Mouse (Mus musculus) liver, postnatal 0 days (tissue): ENCODE results near the gene Ttc28. TPM values are rescaled to one million over a fixed set of nuclear protein-coding genes. Genes with fewer than 3 reads are reported as not detected.
A peak's percentile ranks its signal among the peaks of the same experiment; 100 is the strongest.

Experiments used
- ATAC-seq: fragments of 200-750 bp; cut with Nextera tagmentation; 2 replicates; pipeline ENCODE4 v1.8.0; 2017; ENCODE audit warnings: mild to moderate bottlenecking, moderate library complexity
- DNase-seq: peaks from one replicate; pipeline ENCODE4 v3.0.0-alpha.2; 2016
- H3K27ac ChIP-seq: fragments of 300-500 bp; sonication (generic); 2 replicates; pipeline ENCODE4 v1.5.1; 2014; ENCODE audit warnings: antibody characterized with exemption, moderate library complexity, mild to moderate bottlenecking, low read depth
- H3K27me3 ChIP-seq: fragments of 300-500 bp; sonication (generic); 2 replicates; pipeline ENCODE4 v1.6.1; 2014; ENCODE audit warnings: low read length, control low read depth, mixed read lengths; ENCODE audit not compliant: insufficient read depth
- H3K36me3 ChIP-seq: fragments of 300-500 bp; sonication (generic); replicated peaks from 2 replicates; pipeline ENCODE4 v1.6.1; 2014; ENCODE audit warnings: mild to moderate bottlenecking, control low read depth, low read length, moderate library complexity, mixed read lengths; ENCODE audit not compliant: insufficient read depth
- H3K4me1 ChIP-seq: fragments of 300-500 bp; sonication (generic); 2 replicates; pipeline ENCODE4 v1.6.1; 2014; ENCODE audit warnings: antibody characterized with exemption, mild to moderate bottlenecking, control low read depth; ENCODE audit not compliant: insufficient read depth
- H3K4me2 ChIP-seq: fragments of 300-500 bp; sonication (generic); 2 replicates; pipeline ENCODE4 v1.6.1; 2014; ENCODE audit warnings: low read depth, mild to moderate bottlenecking, low read length, moderate library complexity, mixed read lengths
- H3K4me3 ChIP-seq: fragments of 300-500 bp; sonication (generic); 2 replicates; pipeline ENCODE4 v1.5.1; 2014; ENCODE audit warnings: low read depth, low read length
- H3K9ac ChIP-seq: fragments of 300-500 bp; sonication (generic); replicated peaks from 2 replicates; pipeline ENCODE4 v1.6.1; 2014; ENCODE audit warnings: mild to moderate bottlenecking, moderate library complexity
- H3K9me3 ChIP-seq: fragments of 300-500 bp; sonication (generic); 2 replicates; pipeline ENCODE4 v1.6.1; 2016; ENCODE audit warnings: mild to moderate bottlenecking, control low read depth, low read length, mixed read lengths
- CTCF ChIP-seq: sonication (generic); IDR thresholded peaks from 2 replicates; pipeline ENCODE4 v1.5.1; 2016; ENCODE audit warnings: antibody characterized with exemption, low read depth
- EP300 ChIP-seq: IDR thresholded peaks from 2 replicates; pipeline ENCODE4 v1.6.1; 2016; ENCODE audit warnings: antibody characterized with exemption, low read depth, mild to moderate bottlenecking
- WGBS: fragments of 180-500 bp; shearing (Covaris S2); extraction: QIAGEN DNeasy Blood & Tissue Kit; methylation state at CpG from one replicate; pipeline ENCODE4 v1.1.7; 2014; ENCODE audit not compliant: insufficient replicate concordance; 5-methylcytosine and 5-hydroxymethylcytosine counted together
- polyA plus RNA-seq: library from polyadenylated mRNA; unstranded; fragments of >200 nt; fragmentation: Nextera tagmentation; extraction: Ambion mirVana; gene quantifications from 2 replicates; pipeline ENCODE4 v1.2.1, GENCODE M21; 2015

Gene Ttc28
- polyA plus RNA-seq, 1 experiment from 2014 or later = 0.73 TPM

- Histone ChIP-seq H3K4me2 (no peak overlapping the region), H3K9me3 (no peaks in the 10 kb centered on the region), H3K27ac (no peak overlapping the region), H3K36me3 (no peaks in the 10 kb centered on the region), H3K4me3 (no peak overlapping the region), H3K27me3 (no peaks in the 10 kb centered on the region), H3K4me1 (peaks cover 5% of the 10 kb centered on the region; the same call in 1 of the 2 replicates), H3K9ac (no peak overlapping the region)
- WGBS = 67% methylated on average over 3 of the region's 3 CpGs
- ATAC-seq (no peak), DNase-seq (no peak)
- TF ChIP-seq EP300 (no peak), CTCF (no peak)
These were observed 183.6 kb downstream of the Ttc28 start for GRCm38 (mm10) chr5:111063155-111063554.

GRCm38 (mm10) chr5:111063991-111064390 lies 184.4 kb downstream of the Ttc28 start:
- DNase-seq = no peak
- Histone ChIP-seq H3K27me3 (no peaks in the 10 kb centered on the region), H3K36me3 (no peaks in the 10 kb centered on the region), H3K9ac (no peak overlapping the region), H3K27ac (no peak overlapping the region), H3K4me3 (no peak overlapping the region), H3K4me2 (no peak overlapping the region), H3K4me1 (peaks cover 5% of the 10 kb centered on the region; the same call in 1 of the 2 replicates), H3K9me3 (no peaks in the 10 kb centered on the region)
- no peak for ATAC-seq
- TF ChIP-seq EP300 = no peak
- no peak for TF ChIP-seq CTCF
- 71% methylated on average over 3 of the region's 3 CpGs for WGBS

GRCm38 (mm10) chr5:111065770-111066169 lies 186.2 kb downstream of the Ttc28 start:
- Histone ChIP-seq H3K27me3 (no peaks in the 10 kb centered on the region), H3K9ac (no peak overlapping the region), H3K4me2 (no peak overlapping the region), H3K4me3 (no peak overlapping the region), H3K9me3 (no peaks in the 10 kb centered on the region), H3K27ac (no peak overlapping the region), H3K4me1 (peaks cover 5% of the 10 kb centered on the region; the same call in 1 of the 2 replicates), H3K36me3 (no peaks in the 10 kb centered on the region)
- 0 out of 2 replicates have a peak, but pooled peaks have one; percentile 26 for TF ChIP-seq EP300
- no peak for TF ChIP-seq CTCF
- WGBS = 69% methylated on average over 4 of the region's 4 CpGs
- no peak for ATAC-seq
- DNase-seq = no peak

GRCm38 (mm10) chr5:111069503-111069902 lies 189.9 kb downstream of the Ttc28 start:
- Histone ChIP-seq H3K4me2 (no peak overlapping the region), H3K27me3 (no peaks in the 10 kb centered on the region), H3K4me1 (peaks cover 5% of the 10 kb centered on the region), H3K9ac (no peak overlapping the region), H3K36me3 (no peaks in the 10 kb centered on the region), H3K9me3 (no peaks in the 10 kb centered on the region), H3K27ac (no peak overlapping the region), H3K4me3 (no peak overlapping the region)
- ATAC-seq (no peak), DNase-seq (no peak)
- TF ChIP-seq EP300 (no peak), CTCF (no peak)
- WGBS = 78% methylated on average over 5 of the region's 5 CpGs

GRCm38 (mm10) chr5:111069931-111070330 lies 190.3 kb downstream of the Ttc28 start:
- peaks cover 6% of the 10 kb centered on the region for H3K4me1 ChIP-seq
- ATAC-seq (no peak), DNase-seq (no peak)
- no peak overlapping the region for H3K4me2 ChIP-seq
- TF ChIP-seq CTCF (no peak), EP300 (no peak)
- H3K9ac ChIP-seq = no peak overlapping the region
- 74% methylated on average over 5 of the region's 5 CpGs for WGBS
- H3K36me3 ChIP-seq = no peaks in the 10 kb centered on the region
- no peak overlapping the region for H3K4me3 ChIP-seq
- H3K9me3 ChIP-seq = no peaks in the 10 kb centered on the region
- H3K27me3 ChIP-seq = no peaks in the 10 kb centered on the region
- no peak overlapping the region for H3K27ac ChIP-seq

GRCm38 (mm10) chr5:111070361-111070760 lies 190.8 kb downstream of the Ttc28 start:
- Histone ChIP-seq H3K4me2 (no peak overlapping the region), H3K4me3 (no peak overlapping the region), H3K27me3 (no peaks in the 10 kb centered on the region), H3K9me3 (no peaks in the 10 kb centered on the region), H3K9ac (no peak overlapping the region), H3K27ac (no peak overlapping the region), H3K36me3 (no peaks in the 10 kb centered on the region), H3K4me1 (peaks cover 8% of the 10 kb centered on the region)
- WGBS = 62% methylated on average over 6 of the region's 6 CpGs
- no peak for ATAC-seq
- no peak for DNase-seq
- TF ChIP-seq EP300 (no peak), CTCF (no peak)

GRCm38 (mm10) chr5:111073316-111073736 lies 193.7 kb downstream of the Ttc28 start:
- Histone ChIP-seq H3K9me3 (no peaks in the 10 kb centered on the region), H3K27ac (peak overlapping the region; percentile 50), H3K36me3 (no peaks in the 10 kb centered on the region), H3K4me3 (no peak overlapping the region), H3K27me3 (no peaks in the 10 kb centered on the region), H3K4me1 (peaks cover 3% of the 10 kb centered on the region; the same call in 1 of the 2 replicates), H3K9ac (no peak overlapping the region), H3K4me2 (no peak overlapping the region)
- TF ChIP-seq CTCF = no peak
- no peak for TF ChIP-seq EP300
- DNase-seq (peak; percentile 72), ATAC-seq (peak; percentile 90)
- 69% methylated on average over 6 of the region's 6 CpGs for WGBS
